Mouse (Mus musculus): ENCODE measurements at regions not wholly inside any gene's neighbourhood (a gene's known extent, or its start where the extent isn't known, plus 50 kb on each side); places are given as distances from the start of the nearest gene placed in this dataset.

DNA sequence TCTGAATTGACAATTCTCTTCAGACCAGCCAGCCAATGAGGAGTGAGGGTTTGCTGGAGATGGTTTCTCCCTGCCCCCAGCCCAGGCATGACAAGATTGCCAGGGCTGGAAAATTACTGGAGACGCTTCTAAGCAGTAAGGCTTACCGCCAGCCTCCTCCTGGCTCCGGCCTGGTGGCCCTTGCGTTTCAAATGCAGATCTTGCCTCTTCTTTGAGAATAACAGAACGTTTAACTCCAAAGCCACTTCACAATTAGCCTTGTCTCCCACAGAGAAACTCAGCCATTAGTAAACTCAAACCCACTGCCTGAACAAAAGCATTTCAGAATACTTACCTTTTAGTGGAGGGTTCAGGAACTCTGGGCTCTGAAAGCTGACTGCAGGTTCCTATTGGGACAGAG lies 150.6 kb upstream of the Ajap1 start:
- TF ChIP-seq ELF1 (IDR thresholded peaks at IDR 0.05; ENCODE audit: low read depth, low read length) (no peak), GATA1 (IDR thresholded peaks at IDR 0.05; ENCODE audit: low read depth, low read length) (no peak), POLR2A (IDR thresholded peaks at IDR 0.05; ENCODE audit: control insufficient read depth in 1 of 2, insufficient read depth in 1 of 2, low read depth in 1 of 2, low read length in 2 of 2, poor library complexity in 1 of 2) (no peak), CTCF (IDR thresholded peaks at IDR 0.05 in 2 of 3, conservative IDR thresholded peaks at IDR 0.05 in 1 of 3; ENCODE audit: control insufficient read depth in 1 of 3, insufficient read depth in 1 of 3, low read depth in 2 of 3, low read length in 3 of 3, poor library complexity in 1 of 3, severe bottlenecking in 1 of 3) (no peak)

Data from MEL (cell line).